Mouse (Mus musculus): Measurements from ENCODE around the gene Crtap. TPM values are rescaled to one million over a fixed set of nuclear protein-coding genes. Genes with fewer than 3 reads are reported as not detected.

Gene Crtap
- polyA plus RNA-seq, 1 experiment from 2014 or later = 147 TPM

DNA sequence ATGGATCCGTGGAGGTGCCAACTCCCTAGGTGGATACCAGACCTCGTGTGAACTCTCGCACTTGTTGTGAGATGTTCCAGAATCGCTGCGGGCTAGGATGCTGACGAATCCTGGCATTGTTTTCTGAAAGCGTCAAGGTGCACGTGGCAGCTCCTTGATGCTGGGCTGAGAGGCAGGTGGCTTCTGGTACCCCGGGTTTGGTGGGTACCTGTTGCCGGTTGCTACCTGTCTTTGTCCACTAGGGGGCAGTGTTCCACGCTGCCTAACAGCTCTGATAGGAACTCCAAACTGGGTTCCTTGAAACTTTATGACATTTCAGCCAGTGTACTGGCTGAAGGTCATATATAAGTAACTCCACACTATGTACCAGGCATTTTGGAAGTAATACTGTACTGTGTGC, 25.2 kb upstream of the Crtap start:
- Histone ChIP-seq H3K9ac (no peak overlapping the region), H3K4me2 (no peak overlapping the region), H3K9me3 (no peaks in the 10 kb centered on the region), H3K4me3 (replicated peaks) (no peak overlapping the region), H3K36me3 (peaks cover 13% of the 10 kb centered on the region; the same call in 1 of the 2 replicates), H3K27ac (no peak overlapping the region), H3K27me3 (replicated peaks) (no peaks in the 10 kb centered on the region), H3K4me1 (no peaks in the 10 kb centered on the region)
- no peak for ATAC-seq (ENCODE audit: insufficient read depth, low FRiP score, low read depth)
- WGBS = 23% methylated on average over 11 of the region's 11 CpGs

DNA sequence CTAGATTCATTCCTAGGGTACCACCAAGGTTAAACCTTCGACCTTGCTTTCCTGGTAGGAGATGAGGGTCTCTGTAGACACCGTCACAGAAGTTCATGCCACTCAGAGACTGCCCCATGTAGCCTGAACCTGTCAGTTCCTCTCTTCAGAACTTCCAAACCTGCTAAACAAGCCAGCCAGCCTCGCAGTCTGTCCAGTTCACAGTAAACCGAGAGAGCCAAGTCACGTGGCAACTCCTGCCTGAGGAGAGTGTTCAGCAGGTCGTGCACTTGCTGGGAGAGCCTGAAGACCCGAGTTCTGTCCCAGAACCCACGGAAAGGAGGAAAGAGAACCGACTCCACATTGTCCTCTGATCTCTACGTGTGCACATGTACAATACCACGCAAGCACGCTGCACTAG, 23.4 kb upstream of the Crtap start:
- Histone ChIP-seq H3K27me3 (replicated peaks) (no peaks in the 10 kb centered on the region), H3K9me3 (no peaks in the 10 kb centered on the region), H3K4me2 (no peak overlapping the region), H3K27ac (no peak overlapping the region), H3K9ac (no peak overlapping the region), H3K36me3 (peaks cover 23% of the 10 kb centered on the region; the same call in 1 of the 2 replicates), H3K4me3 (replicated peaks) (no peak overlapping the region), H3K4me1 (no peaks in the 10 kb centered on the region)
- ATAC-seq (ENCODE audit: insufficient read depth, low FRiP score, low read depth) = no peak
- WGBS = 79% methylated on average over 12 of the region's 12 CpGs

DNA sequence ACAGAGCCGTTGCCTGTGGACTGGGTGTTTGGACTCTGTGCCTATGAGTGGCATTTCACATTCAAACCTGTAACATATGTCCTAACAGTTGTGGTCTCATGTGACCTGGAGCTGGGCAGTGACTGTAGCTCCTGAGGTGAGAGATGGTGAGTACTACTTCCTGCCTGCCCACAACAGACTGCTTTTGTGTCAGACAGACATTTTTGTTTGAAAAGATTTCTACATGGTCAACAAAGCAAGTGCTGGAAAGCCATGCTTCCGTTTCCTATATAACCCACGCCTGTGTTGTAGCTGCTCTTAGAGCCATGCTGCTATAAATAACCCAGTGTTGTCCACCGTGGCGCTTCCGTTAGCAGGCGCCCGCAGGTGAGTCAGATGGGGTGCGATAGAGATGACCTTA, 21.9 kb upstream of the Crtap start:
- no peaks in the 10 kb centered on the region for H3K4me1 ChIP-seq
- WGBS = 83% methylated on average over 9 of the region's 9 CpGs

DNA sequence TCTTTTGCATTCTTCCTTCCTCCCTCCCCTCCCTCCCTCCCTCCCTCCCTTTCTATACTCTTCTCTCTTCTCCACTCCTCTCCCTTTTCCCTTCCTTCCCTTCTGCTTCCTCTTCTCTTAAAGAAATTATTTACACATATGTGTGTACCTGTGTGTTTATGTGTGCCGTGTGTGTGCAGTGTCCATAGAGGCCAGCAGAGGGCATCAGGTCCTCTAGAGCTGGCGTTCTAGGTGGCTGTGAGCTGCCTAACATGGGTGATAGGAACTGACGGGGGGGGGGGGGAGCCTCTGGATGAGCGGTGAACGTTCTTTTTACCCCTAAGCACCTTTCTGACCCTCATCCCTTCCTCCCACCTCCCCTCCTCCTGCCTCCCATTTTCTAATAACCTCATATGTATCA, 20.8 kb upstream of the Crtap start:
- H3K9me3 ChIP-seq = no peaks in the 10 kb centered on the region
- 86% methylated on average over 5 of the region's 5 CpGs for WGBS
- H3K4me2 ChIP-seq = no peak overlapping the region
- H3K4me3 ChIP-seq (replicated peaks) = no peak overlapping the region
- no peak overlapping the region for H3K27ac ChIP-seq
- ATAC-seq (ENCODE audit: insufficient read depth, low FRiP score, low read depth) = no peak
- H3K9ac ChIP-seq = no peak overlapping the region
- no peaks in the 10 kb centered on the region for H3K27me3 ChIP-seq (replicated peaks)
- H3K4me1 ChIP-seq = no peaks in the 10 kb centered on the region
- H3K36me3 ChIP-seq = peaks cover 43% of the 10 kb centered on the region; the same call in 1 of the 2 replicates

More for the DNA sequence above, 21.9 kb upstream of the Crtap start:
- Histone ChIP-seq H3K27ac (no peak overlapping the region), H3K4me2 (no peak overlapping the region), H3K9ac (no peak overlapping the region), H3K4me3 (replicated peaks) (no peak overlapping the region), H3K27me3 (replicated peaks) (no peaks in the 10 kb centered on the region), H3K9me3 (no peaks in the 10 kb centered on the region), H3K36me3 (peaks cover 35% of the 10 kb centered on the region; the same call in 1 of the 2 replicates)
- no peak for ATAC-seq (ENCODE audit: insufficient read depth, low FRiP score, low read depth)

- no peak overlapping the region for H3K9ac ChIP-seq
- no peak overlapping the region for H3K4me2 ChIP-seq
- H3K4me3 ChIP-seq (replicated peaks) = no peak overlapping the region
- no peaks in the 10 kb centered on the region for H3K4me1 ChIP-seq
- H3K27ac ChIP-seq = no peak overlapping the region
- H3K27me3 ChIP-seq (replicated peaks) = no peaks in the 10 kb centered on the region
- no peak for ATAC-seq (ENCODE audit: insufficient read depth, low FRiP score, low read depth)
- H3K36me3 ChIP-seq = peaks cover 52% of the 10 kb centered on the region
- H3K9me3 ChIP-seq = no peaks in the 10 kb centered on the region
- WGBS = 92% methylated on average over 11 of the region's 11 CpGs
Observed at GRCm38 (mm10) chr9:114410313-114410862, 19.9 kb upstream of the Crtap start.

DNA sequence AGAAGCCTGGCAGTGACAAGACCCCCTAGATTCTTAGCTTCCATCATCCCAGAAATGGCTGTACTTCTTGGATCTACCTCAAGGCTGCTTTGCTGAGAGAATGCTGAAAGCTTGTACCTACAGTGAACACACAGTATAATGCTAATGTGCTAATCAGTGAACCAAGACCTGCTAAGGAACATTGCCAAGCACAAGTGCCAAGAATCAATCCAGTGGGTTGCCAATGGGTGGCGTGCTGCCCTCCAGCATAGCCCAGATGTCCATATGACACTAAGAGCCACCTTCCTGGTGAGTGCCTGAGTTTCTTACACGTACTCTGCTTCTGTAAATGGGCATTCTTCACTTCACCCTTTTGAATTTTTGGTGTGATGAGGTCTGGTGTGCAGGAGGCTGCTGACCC, 17.2 kb upstream of the Crtap start:
- H3K4me2 ChIP-seq = no peak overlapping the region
- no peak overlapping the region for H3K9ac ChIP-seq
- H3K9me3 ChIP-seq = no peaks in the 10 kb centered on the region
- H3K27me3 ChIP-seq (replicated peaks) = no peaks in the 10 kb centered on the region
- H3K27ac ChIP-seq = no peak overlapping the region
- WGBS = 93% methylated on average over 2 of the region's 2 CpGs
- ATAC-seq (ENCODE audit: insufficient read depth, low FRiP score, low read depth) = no peak
- peaks cover 65% of the 10 kb centered on the region for H3K36me3 ChIP-seq
- H3K4me3 ChIP-seq (replicated peaks) = no peak overlapping the region
- no peaks in the 10 kb centered on the region for H3K4me1 ChIP-seq

- WGBS = 3% methylated on average over 16 of the region's 16 CpGs
- Histone ChIP-seq H3K4me2 (peak overlapping the region; percentile 80), H3K4me3 (replicated peaks) (peak overlapping the region; percentile 95), H3K9ac (peak overlapping the region; percentile 92), H3K27me3 (replicated peaks) (no peaks in the 10 kb centered on the region), H3K9me3 (no peaks in the 10 kb centered on the region), H3K4me1 (peaks cover 5% of the 10 kb centered on the region; the same call in 1 of the 2 replicates), H3K27ac (peak overlapping the region; percentile 96), H3K36me3 (peaks cover 32% of the 10 kb centered on the region)
- peak; percentile 7; the same call in 1 of the 2 replicates for ATAC-seq (ENCODE audit: insufficient read depth, low FRiP score, low read depth)
Observed at GRCm38 (mm10) chr9:114401685-114402080, 11.2 kb upstream of the Crtap start.

DNA sequence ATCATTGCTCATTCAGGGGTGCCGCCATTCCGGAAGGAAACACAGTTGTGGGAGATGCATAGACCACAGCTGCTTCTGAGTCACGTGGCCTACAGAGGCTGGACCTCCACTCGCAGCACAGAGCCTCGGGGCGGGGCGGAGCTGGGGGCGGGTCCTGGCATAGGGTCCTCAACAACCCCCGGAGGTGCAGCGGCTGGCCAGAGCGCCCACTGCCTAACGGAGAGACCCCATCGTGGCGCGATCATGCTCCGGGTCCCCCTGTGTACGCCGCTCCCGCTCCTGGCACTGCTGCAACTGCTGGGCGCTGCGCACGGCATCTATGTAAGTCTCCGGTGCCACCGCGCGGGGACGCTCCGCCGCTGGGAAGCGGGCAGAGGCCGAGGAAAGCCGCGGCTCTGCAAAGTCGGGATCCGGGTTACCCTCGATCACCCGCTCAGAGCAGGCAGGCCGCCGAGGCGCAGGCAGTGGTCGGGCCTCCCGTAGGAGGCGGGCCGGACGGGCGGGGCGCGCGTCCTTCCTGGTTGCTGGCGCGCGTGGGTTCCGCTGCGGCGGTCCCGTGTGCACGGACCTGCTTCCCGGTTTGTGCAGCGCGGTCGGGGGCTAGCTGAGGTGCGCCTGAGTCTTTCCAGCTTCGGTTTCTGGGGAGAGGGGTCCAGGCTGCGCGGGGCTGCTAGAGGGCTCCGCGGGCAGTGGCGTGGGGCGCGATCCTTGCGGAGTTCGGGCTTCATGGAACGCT, 10.6 kb upstream of the Crtap start, which contains the start of the genes Glb1 and Tmppe:
Gene Glb1, plus strand, starts transcription at position 128 of the 736 bp plus-strand sequence.
Gene Tmppe, plus strand, starts transcription at position 157 of the 736 bp plus-strand sequence.
- ATAC-seq (ENCODE audit: insufficient read depth, low FRiP score, low read depth) = peak; percentile 95
- peak within 1 kb of the TSS; percentile 95 for H3K4me3 ChIP-seq (replicated peaks)

GRCm38 (mm10) chr9:114400588-114400948, 10.1 kb upstream of the Crtap start:
- 16% methylated on average over 5 of the region's 5 CpGs for WGBS
- H3K4me2 ChIP-seq = peak overlapping the region; percentile 80
- H3K4me1 ChIP-seq = peaks cover 5% of the 10 kb centered on the region; the same call in 1 of the 2 replicates
- no peak; the same call in 1 of the 2 replicates for ATAC-seq (ENCODE audit: insufficient read depth, low FRiP score, low read depth)
- H3K27ac ChIP-seq = peak overlapping the region; percentile 96
- peak overlapping the region; percentile 95 for H3K4me3 ChIP-seq (replicated peaks)
- no peaks in the 10 kb centered on the region for H3K27me3 ChIP-seq (replicated peaks)
- H3K36me3 ChIP-seq = peaks cover 21% of the 10 kb centered on the region
- no peaks in the 10 kb centered on the region for H3K9me3 ChIP-seq
- H3K9ac ChIP-seq = peak overlapping the region; percentile 92; the same call in 1 of the 2 replicates

More for the DNA sequence above, 10.6 kb upstream of the Crtap start, which contains the start of the genes Glb1 and Tmppe:
- H3K9me3 ChIP-seq = no peaks in the 10 kb centered on the region
- peaks cover 26% of the 10 kb centered on the region for H3K36me3 ChIP-seq
- peak within 1 kb of the TSS; percentile 92 for H3K9ac ChIP-seq
- peak within 1 kb of the TSS; percentile 80 for H3K4me2 ChIP-seq
- H3K27me3 ChIP-seq (replicated peaks) = no peaks in the 10 kb centered on the region
- H3K27ac ChIP-seq = peak within 1 kb of the TSS; percentile 96
- H3K4me1 ChIP-seq = peaks cover 5% of the 10 kb centered on the region; the same call in 1 of the 2 replicates
- under 1% methylated on average over 73 of the region's 73 CpGs for WGBS

- Histone ChIP-seq H3K27ac (no peak overlapping the region), H3K4me1 (peaks cover 5% of the 10 kb centered on the region; the same call in 1 of the 2 replicates), H3K36me3 (peaks cover 13% of the 10 kb centered on the region; the same call in 1 of the 2 replicates), H3K9ac (no peak overlapping the region), H3K27me3 (replicated peaks) (no peaks in the 10 kb centered on the region), H3K4me2 (no peak overlapping the region), H3K9me3 (no peaks in the 10 kb centered on the region), H3K4me3 (replicated peaks) (no peak overlapping the region)
- ATAC-seq (ENCODE audit: insufficient read depth, low FRiP score, low read depth) = no peak
- 84% methylated on average over 12 of the region's 12 CpGs for WGBS
Observed at GRCm38 (mm10) chr9:114399680-114400079, 9.2 kb upstream of the Crtap start.

DNA sequence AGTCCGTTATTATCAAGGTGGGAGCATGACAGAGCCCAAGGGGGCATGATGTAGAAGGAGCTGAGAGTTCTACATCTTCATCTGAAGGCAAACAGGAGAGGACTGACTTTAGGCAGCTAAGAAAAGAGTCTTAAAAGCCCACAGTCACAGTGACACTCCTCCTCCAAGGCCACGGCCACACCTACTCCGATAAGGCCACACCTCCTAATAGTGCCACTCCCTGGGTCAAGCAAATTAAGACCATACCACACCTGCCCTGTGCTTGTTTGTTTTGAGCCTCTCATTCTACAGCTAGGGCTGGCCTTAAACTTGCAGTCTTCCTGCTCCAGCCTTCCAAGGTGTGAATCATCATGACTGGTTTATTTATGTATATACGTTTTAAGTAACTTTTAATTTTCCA, 4.8 kb upstream of the Crtap start:
- no peak for ATAC-seq (ENCODE audit: insufficient read depth, low FRiP score, low read depth)
- WGBS = 79% methylated on average over 4 of the region's 4 CpGs

GRCm38 (mm10) chr9:114394677-114395076, 4.2 kb upstream of the Crtap start:
- Histone ChIP-seq H3K9me3 (no peaks in the 10 kb centered on the region), H3K4me3 (replicated peaks) (no peak overlapping the region), H3K9ac (no peak overlapping the region), H3K27ac (no peak overlapping the region), H3K27me3 (replicated peaks) (no peaks in the 10 kb centered on the region), H3K4me2 (no peak overlapping the region), H3K4me1 (no peaks in the 10 kb centered on the region; the same call in 1 of the 2 replicates), H3K36me3 (no peaks in the 10 kb centered on the region)
- ATAC-seq (ENCODE audit: insufficient read depth, low FRiP score, low read depth) = no peak
- 71% methylated on average over 8 of the region's 8 CpGs for WGBS

More for the DNA sequence above, 4.8 kb upstream of the Crtap start:
- H3K4me1 ChIP-seq = no peaks in the 10 kb centered on the region; the same call in 1 of the 2 replicates
- no peak overlapping the region for H3K27ac ChIP-seq
- no peaks in the 10 kb centered on the region for H3K27me3 ChIP-seq (replicated peaks)
- no peak overlapping the region for H3K9ac ChIP-seq
- no peaks in the 10 kb centered on the region for H3K9me3 ChIP-seq
- H3K36me3 ChIP-seq = no peaks in the 10 kb centered on the region
- H3K4me3 ChIP-seq (replicated peaks) = no peak overlapping the region
- no peak overlapping the region for H3K4me2 ChIP-seq
